Mouse (Mus musculus): ENCODE results near the gene Pik3ap1. TPM values are rescaled to one million over a fixed set of nuclear protein-coding genes. Genes with fewer than 3 reads are reported as not detected.

Gene Pik3ap1
- total and polyA plus RNA-seq, 3 experiments: 0.12 to 0.40 TPM; not detected in 1

GRCm38 (mm10) chr19:41347326-41347725 lies 37.6 kb downstream of the Pik3ap1 start:
- Histone ChIP-seq H3K9me3 (replicated peaks; ENCODE audit: insufficient read depth, low read length) (no peaks in the 10 kb centered on the region), H3K27ac (ENCODE audit: control insufficient read depth, low read depth, low read length) (no peak overlapping the region), H3K27me3 (ENCODE audit: control insufficient read depth in 1 of 2, insufficient read depth in 2 of 2, low read length in 2 of 2) (peaks cover 0 to 3% of the 10 kb centered on the region in 2 experiments; a peak in 2 of 4 replicates), H3K4me1 (ENCODE audit: control insufficient read depth in 1 of 2, insufficient read depth in 2 of 2, low read length in 2 of 2) (peaks cover 0 to 7% of the 10 kb centered on the region in 2 experiments; a peak in 2 of 4 replicates), H3K79me2 (ENCODE audit: control insufficient read depth, insufficient read depth, low read length, poor library complexity) (no peaks in the 10 kb centered on the region), H3K36me3 (ENCODE audit: control insufficient read depth in 1 of 2, insufficient read depth in 2 of 2, low read length in 2 of 2) (no peaks in the 10 kb centered on the region), H3K4me3 (ENCODE audit: control insufficient read depth in 1 of 2, insufficient read depth in 1 of 2, low read depth in 2 of 2, low read length in 2 of 2) (no peak overlapping the region), H3K9ac (ENCODE audit: control insufficient read depth, low read depth, low read length, poor library complexity, severe bottlenecking) (no peak overlapping the region)
- no peak for TF ChIP-seq CHD2 (IDR thresholded peaks at IDR 0.05; ENCODE audit: low read length)
- TF ChIP-seq MAFK (IDR thresholded peaks at IDR 0.05; ENCODE audit: borderline replicate concordance, low read depth, low read length): no peak
- no peak for TF ChIP-seq RCOR1 (IDR thresholded peaks at IDR 0.05; ENCODE audit: low read depth, low read length)
- no peak for TF ChIP-seq MYB (IDR thresholded peaks at IDR 0.05; ENCODE audit: low read depth, low read length)
- TF ChIP-seq MYC (IDR thresholded peaks at IDR 0.05; ENCODE audit: low read depth, low read length): no peak
- no peak for TF ChIP-seq NELFE (IDR thresholded peaks at IDR 0.05; ENCODE audit: low read depth, low read length)
- no peak for TF ChIP-seq SIN3A (IDR thresholded peaks at IDR 0.05; ENCODE audit: low read length)
- no peak for TF ChIP-seq HCFC1 (IDR thresholded peaks at IDR 0.05; ENCODE audit: low read depth, low read length)
- TF ChIP-seq KAT2A (conservative IDR thresholded peaks at IDR 0.05; ENCODE audit: low read depth, low read length): no peak
- no peak for TF ChIP-seq ZNF384 (IDR thresholded peaks at IDR 0.05; ENCODE audit: low read depth, low read length)
- no peak for TF ChIP-seq POLR2A (IDR thresholded peaks at IDR 0.05; ENCODE audit: control insufficient read depth in 1 of 2, insufficient read depth in 1 of 2, low read depth in 1 of 2, low read length in 2 of 2, poor library complexity in 1 of 2)
- TF ChIP-seq MEF2A (IDR thresholded peaks at IDR 0.05; ENCODE audit: extremely low read depth, insufficient replicate concordance, low read depth, low read length, poor library complexity, severe bottlenecking): no peak
- TF ChIP-seq MAX (IDR thresholded peaks at IDR 0.05; ENCODE audit: low read length): no peak
- TF ChIP-seq USF1 (IDR thresholded peaks at IDR 0.05; ENCODE audit: low read depth, low read length): no peak
- TF ChIP-seq TAL1 (IDR thresholded peaks at IDR 0.05; ENCODE audit: low read length): no peak
- no peak for TF ChIP-seq TBP (IDR thresholded peaks at IDR 0.05; ENCODE audit: low read depth, low read length)
- no peak for DNase-seq (ENCODE audit: low read depth, low spot score)

GRCm38 (mm10) chr19:41346099-41346850 lies 38.6 kb downstream of the Pik3ap1 start:
- Histone ChIP-seq H3K79me2 (ENCODE audit: control insufficient read depth, insufficient read depth, low read length, poor library complexity) (no peaks in the 10 kb centered on the region), H3K4me1 (ENCODE audit: control insufficient read depth in 1 of 2, insufficient read depth in 2 of 2, low read length in 2 of 2) (peaks cover 0 to 7% of the 10 kb centered on the region in 2 experiments; a peak in 2 of 4 replicates), H3K4me3 (ENCODE audit: control insufficient read depth in 1 of 2, insufficient read depth in 1 of 2, low read depth in 2 of 2, low read length in 2 of 2) (no peak overlapping the region), H3K36me3 (ENCODE audit: control insufficient read depth in 1 of 2, insufficient read depth in 2 of 2, low read length in 2 of 2) (no peaks in the 10 kb centered on the region), H3K27me3 (ENCODE audit: control insufficient read depth in 1 of 2, insufficient read depth in 2 of 2, low read length in 2 of 2) (peaks cover 0 to 2% of the 10 kb centered on the region in 2 experiments; a peak in 2 of 4 replicates), H3K27ac (ENCODE audit: control insufficient read depth, low read depth, low read length) (no peak overlapping the region), H3K9me3 (replicated peaks; ENCODE audit: insufficient read depth, low read length) (no peaks in the 10 kb centered on the region), H3K9ac (ENCODE audit: control insufficient read depth, low read depth, low read length, poor library complexity, severe bottlenecking) (no peak overlapping the region)
- TF ChIP-seq NELFE (IDR thresholded peaks at IDR 0.05; ENCODE audit: low read depth, low read length) (no peak), SIN3A (IDR thresholded peaks at IDR 0.05; ENCODE audit: low read length) (no peak), CTCF (IDR thresholded peaks at IDR 0.05 in 2 of 3, conservative IDR thresholded peaks at IDR 0.05 in 1 of 3; ENCODE audit: control insufficient read depth in 1 of 3, insufficient read depth in 1 of 3, low read depth in 2 of 3, low read length in 3 of 3, poor library complexity in 1 of 3, severe bottlenecking in 1 of 3) (no peak), POLR2A (IDR thresholded peaks at IDR 0.05; ENCODE audit: control insufficient read depth in 1 of 2, insufficient read depth in 1 of 2, low read depth in 1 of 2, low read length in 2 of 2, poor library complexity in 1 of 2) (no peak), ZC3H11A (IDR thresholded peaks at IDR 0.05; ENCODE audit: low read depth, low read length) (no peak), TAL1 (IDR thresholded peaks at IDR 0.05; ENCODE audit: low read length) (no peak), CHD1 (IDR thresholded peaks at IDR 0.05; ENCODE audit: low read depth, low read length) (no peak), CHD2 (IDR thresholded peaks at IDR 0.05; ENCODE audit: low read length) (no peak), BHLHE40 (IDR thresholded peaks at IDR 0.05; ENCODE audit: borderline replicate concordance, low read depth, low read length) (no peak), POLR2AphosphoS5 (IDR thresholded peaks at IDR 0.05; ENCODE audit: borderline replicate concordance, low read depth, low read length) (no peak), ZKSCAN1 (IDR thresholded peaks at IDR 0.05; ENCODE audit: low read depth, low read length) (no peak), JUND (IDR thresholded peaks at IDR 0.05; ENCODE audit: low read depth, low read length) (no peak), POLR2AphosphoS2 (IDR thresholded peaks at IDR 0.05; ENCODE audit: low read length) (no peak), MAZ (IDR thresholded peaks at IDR 0.05; ENCODE audit: low read depth, low read length) (no peak), MAX (IDR thresholded peaks at IDR 0.05; ENCODE audit: low read length) (no peak), MYC (IDR thresholded peaks at IDR 0.05; ENCODE audit: low read depth, low read length) (no peak), RAD21 (IDR thresholded peaks at IDR 0.05; ENCODE audit: low read depth, low read length) (no peak), ELF1 (IDR thresholded peaks at IDR 0.05; ENCODE audit: low read depth, low read length) (no peak), KAT2A (conservative IDR thresholded peaks at IDR 0.05; ENCODE audit: low read depth, low read length) (no peak)
- no peak for DNase-seq (ENCODE audit: low read depth, low spot score)
